Comparison of ENCODE assay signal across 12 mouse cellular contexts in the genomic region with DNA sequence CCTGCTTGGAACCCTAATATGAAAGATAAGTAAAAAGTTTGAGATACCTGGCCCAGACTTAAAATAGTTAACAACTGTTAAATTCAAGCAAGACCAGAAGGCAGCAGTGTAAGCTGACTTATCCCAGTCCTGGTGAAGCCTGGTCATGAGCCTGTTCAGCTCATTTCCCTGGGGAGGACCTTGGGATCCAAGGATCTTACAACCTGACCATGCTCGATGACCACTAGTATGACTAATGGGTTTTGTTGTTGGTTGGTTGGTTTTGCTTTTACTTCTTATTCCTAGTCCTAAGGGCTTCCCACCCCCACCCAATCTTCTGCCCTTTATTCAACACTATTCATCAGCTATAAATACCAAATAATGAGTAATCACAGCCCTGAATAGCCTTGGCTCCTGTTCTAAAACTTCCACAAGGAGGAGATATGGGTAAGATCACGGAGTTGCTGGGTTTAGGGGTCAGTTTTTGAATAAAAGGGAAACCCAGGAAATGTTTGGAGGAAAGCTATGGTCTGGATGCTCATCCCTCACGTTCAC.
"Had no signal": no experiment of that assay in that cellular context is flagged by ENCODE, and none has a peak within 500 bp of the region (broad histone marks: within the 10 kb centered on the region; RNA-seq: fewer than 3 reads in every experiment).

No protein-coding gene starts in this region.

- DNase-seq: kidney, postnatal 25 days; lung, embryonic 14.5 days; lung, postnatal 10 days; lung, postnatal 4 days; midbrain, embryonic 14.5 days; right cerebral cortex, postnatal 14 days; thymus, postnatal 4 days had no signal

- H3K27ac ChIP-seq: left cerebral cortex, adult 2 months; limb, embryonic 10.5 days; liver, embryonic 12.5 days; neural tube, embryonic 12.5 days had no signal

- H3K4me3 ChIP-seq: left cerebral cortex, adult 2 months; limb, embryonic 10.5 days; liver, embryonic 12.5 days; midbrain, embryonic 10.5 days; neural tube, embryonic 12.5 days had no signal

- H3K4me1 ChIP-seq: liver, embryonic 12.5 days had no signal
